Mouse (Mus musculus): ENCODE results near the gene Kng2. TPM values are rescaled to one million over a fixed set of nuclear protein-coding genes. Genes with fewer than 3 reads are reported as not detected.

Kng2 gene
- 0.04 and 0.08 TPM in 2 replicates for polyA plus RNA-seq (2012; rRNA removed)

DNA sequence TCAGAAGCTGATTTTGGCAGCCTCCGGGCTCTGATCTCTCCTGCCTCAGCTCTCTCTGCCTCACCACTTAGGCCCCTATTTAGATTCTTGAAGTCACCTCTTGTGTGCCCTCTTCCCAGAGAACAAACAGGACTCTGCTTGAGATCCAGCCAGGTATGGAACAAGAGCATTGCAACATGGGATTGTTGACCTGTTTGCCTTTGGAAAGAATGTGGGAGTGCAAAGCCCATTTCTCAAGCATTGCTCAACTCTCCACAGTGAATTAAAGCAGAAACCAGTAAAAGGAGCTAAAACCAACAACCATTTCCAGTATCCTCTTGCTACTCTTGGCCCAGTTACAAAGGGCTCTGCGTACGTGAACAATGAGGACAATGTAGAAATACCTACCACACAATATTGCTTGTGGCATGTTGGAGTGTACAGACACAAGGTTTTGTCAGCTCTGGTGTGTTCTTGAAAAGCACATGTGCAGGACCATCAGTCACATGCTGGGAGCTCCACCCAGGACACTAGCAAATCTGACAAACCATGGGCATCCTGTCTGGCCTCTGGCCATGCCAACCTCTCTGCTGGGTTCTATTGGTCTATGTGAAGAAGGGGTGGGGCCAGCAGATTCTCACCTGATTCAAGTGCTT lies at the start of gene Kng2:
Kng2 (minus strand) TSS at position 517 of the 635 bp plus-strand sequence.

DNA sequence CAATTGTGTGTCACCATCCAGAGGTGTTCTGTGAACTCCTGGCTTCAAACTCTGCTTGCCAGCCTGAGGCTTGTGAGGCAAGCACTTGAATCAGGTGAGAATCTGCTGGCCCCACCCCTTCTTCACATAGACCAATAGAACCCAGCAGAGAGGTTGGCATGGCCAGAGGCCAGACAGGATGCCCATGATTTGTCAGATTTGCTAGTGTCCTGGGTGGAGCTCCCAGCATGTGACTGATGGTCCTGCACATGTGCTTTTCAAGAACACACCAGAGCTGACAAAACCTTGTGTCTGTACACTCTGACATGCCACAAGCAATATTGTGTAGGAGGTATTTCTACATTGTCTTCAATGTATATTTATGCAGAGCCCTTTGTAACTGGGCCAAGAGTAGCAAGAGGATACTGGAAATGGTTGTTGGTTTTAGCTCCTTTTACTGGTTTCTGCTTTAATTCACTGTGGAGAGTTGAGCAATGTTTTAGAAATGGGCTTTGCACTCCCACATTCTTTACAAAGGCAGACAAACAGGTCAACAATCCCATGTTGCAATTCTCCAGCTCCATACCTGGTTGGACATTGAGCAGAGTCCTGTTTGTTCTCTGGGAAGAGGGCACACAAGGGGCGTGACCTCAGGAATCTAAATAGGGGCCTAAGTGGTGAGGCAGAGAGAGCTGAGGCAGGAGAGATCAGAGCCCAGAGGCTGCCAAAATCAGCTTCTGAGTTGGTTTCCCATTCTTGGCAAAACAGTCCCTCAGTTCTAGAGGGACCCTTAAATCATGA lies 28.6 kb upstream of the Kng2 start, which contains the start of gene Kng1:
Kng1 (plus strand) TSS at position 198 of the 780 bp plus-strand sequence.

DNA sequence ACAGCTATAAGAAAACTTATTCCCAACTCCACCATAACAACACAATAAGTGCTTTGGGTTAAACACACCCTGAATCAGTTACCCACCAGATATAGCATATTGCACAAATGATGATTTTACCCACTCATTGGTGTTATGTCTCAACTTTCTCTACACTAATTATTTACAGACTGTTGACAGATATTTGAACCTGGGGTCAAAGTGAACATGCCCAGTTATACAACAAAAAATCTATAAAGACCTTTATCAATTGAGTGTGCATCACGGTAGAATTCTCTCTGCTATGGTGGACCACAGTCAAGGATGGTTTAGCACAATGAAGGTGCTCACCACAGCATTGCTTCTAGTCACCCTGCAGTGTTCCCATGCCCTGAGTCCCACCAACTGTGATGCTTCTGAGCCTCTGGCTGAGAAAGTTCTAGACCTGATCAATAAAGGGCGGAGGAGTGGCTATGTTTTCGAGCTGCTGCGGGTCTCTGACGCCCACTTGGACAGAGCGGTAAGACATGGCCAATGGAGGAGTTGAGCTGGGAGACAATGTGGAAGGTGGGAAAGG lies 78.4 kb downstream of the Kng2 start, which contains the start of gene Hrg:
Hrg (plus strand) TSS at position 233 of the 556 bp plus-strand sequence.

Other genes starting within 250 kb of the Kng2 start
- not detected in 2 replicates for gene Crygs, start 217.9 kb downstream of the Kng2 start, polyA plus RNA-seq (2012; rRNA removed)
- gene Tbccd1, start 171.8 kb downstream of the Kng2 start, polyA plus RNA-seq (2012; rRNA removed): 19.9 and 21.8 TPM in 2 replicates
- 40.6 and 47.6 TPM in 2 replicates for gene Dnajb11, start 171.6 kb downstream of the Kng2 start, polyA plus RNA-seq (2012; rRNA removed)
- gene Ahsg, start 138.2 kb downstream of the Kng2 start, polyA plus RNA-seq (2012; rRNA removed): 0.07 and 0.19 TPM in 2 replicates
- gene Fetub, start 111.1 kb downstream of the Kng2 start, polyA plus RNA-seq (2012; rRNA removed): 0.04 and 0.08 TPM in 2 replicates
- 0.05 and 0.08 TPM in 2 replicates for gene Hrg, start 78.4 kb downstream of the Kng2 start, polyA plus RNA-seq (2012; rRNA removed)
- gene Kng1, start 28.4 kb upstream of the Kng2 start, polyA plus RNA-seq (2012; rRNA removed): 0.04 and 0.08 TPM in 2 replicates
- 693 and 738 TPM in 2 replicates for gene Eif4a2, start 78.0 kb upstream of the Kng2 start, polyA plus RNA-seq (2012; rRNA removed)
- 8.2 and 9.4 TPM in 2 replicates for gene Rfc4, start 98.3 kb upstream of the Kng2 start, polyA plus RNA-seq (2012; rRNA removed)
- gene Adipoq, start 117.1 kb upstream of the Kng2 start, polyA plus RNA-seq (2012; rRNA removed): 0.06 and 0.18 TPM in 2 replicates
- 26.4 and 31.1 TPM in 2 replicates for gene St6gal1, start 195.3 kb upstream of the Kng2 start, polyA plus RNA-seq (2012; rRNA removed)